Mouse (Mus musculus) olfactory bulb, adult 2 months (tissue): ENCODE measurements around the gene Vsnl1.

Experiments used
- CTCF ChIP-seq: fragments of 200-500 bp; IDR thresholded peaks from 2 replicates; pipeline ENCODE4 v1.5.1; 2012; ENCODE audit warnings: low read depth, mild to moderate bottlenecking, low read length, moderate library complexity; ENCODE audit not compliant: insufficient read depth
- POLR2A ChIP-seq: fragments of 200-500 bp; IDR thresholded peaks from 2 replicates; pipeline ENCODE4 v1.6.1; 2012; ENCODE audit warnings: mild to moderate bottlenecking, low read depth, low read length, moderate library complexity; ENCODE audit not compliant: insufficient read depth

DNA sequence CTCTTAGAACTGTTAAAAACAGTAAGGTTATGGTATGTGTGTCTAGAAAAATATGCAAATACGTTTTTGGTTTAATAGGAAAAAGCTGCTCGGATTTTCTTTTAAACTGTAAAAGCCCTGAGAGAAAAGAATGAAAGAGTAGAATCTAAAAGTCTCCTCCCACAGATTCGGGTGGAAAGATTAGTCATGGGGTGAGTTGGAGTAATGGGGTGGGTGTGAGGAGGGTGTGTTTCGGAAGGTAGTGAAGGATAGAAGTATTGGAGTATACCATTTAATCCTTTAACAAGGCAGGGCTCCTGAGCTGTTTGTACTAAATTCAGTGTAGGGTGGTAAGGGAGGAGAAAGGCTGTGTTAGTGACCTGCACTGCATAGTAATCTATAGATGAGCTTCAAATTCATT, 9.0 kb downstream of the Vsnl1 start:
- TF ChIP-seq CTCF: no peak
- TF ChIP-seq POLR2A: no peak
